Mouse (Mus musculus) layer of hippocampus, adult 11-12 months (tissue): ENCODE results near the gene Prkca.

ENCODE experiments used
- DNase-seq: peaks from one replicate; pipeline ENCODE4 v3.0.0; 2022; ENCODE audit warnings: low spot score

Gene Prkca

DNA sequence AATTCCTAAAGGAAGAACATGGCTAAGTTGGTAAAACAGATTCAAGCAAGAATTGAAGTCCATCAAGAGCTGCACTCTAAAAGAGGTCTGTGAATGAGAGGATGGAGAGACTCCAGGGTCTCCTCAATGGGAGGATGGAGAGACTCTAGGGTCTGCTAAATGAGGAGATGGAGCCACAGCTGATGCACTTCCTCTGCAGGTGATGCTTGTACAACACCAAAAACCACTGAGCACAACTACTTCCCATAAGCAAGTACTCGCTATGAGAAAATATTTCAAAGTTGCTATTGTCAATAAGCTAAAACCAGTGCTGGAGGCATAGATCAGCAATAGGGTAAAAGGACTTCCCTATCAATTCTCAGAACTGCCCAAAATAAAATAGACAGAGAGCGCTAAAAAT lies 137.1 kb downstream of the Prkca start:
- DNase-seq, result no peak

DNA sequence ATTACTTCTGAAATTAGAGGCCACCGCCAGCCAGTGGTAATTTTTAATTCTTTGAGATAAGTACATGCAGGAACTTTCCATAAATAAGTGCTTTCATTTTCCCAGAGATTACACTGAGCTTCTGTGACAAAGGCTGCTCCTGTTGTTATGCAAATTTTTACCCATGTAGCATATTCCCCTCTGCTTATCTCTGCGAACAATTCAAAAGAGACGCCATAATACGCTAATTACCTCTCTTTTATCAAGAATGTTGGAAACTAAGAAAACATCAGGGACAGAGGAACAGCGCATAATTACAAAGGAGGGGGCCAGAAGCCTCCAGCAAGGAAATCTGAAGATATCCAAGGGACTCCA lies 138.9 kb downstream of the Prkca start:
- no peak for DNase-seq

DNA sequence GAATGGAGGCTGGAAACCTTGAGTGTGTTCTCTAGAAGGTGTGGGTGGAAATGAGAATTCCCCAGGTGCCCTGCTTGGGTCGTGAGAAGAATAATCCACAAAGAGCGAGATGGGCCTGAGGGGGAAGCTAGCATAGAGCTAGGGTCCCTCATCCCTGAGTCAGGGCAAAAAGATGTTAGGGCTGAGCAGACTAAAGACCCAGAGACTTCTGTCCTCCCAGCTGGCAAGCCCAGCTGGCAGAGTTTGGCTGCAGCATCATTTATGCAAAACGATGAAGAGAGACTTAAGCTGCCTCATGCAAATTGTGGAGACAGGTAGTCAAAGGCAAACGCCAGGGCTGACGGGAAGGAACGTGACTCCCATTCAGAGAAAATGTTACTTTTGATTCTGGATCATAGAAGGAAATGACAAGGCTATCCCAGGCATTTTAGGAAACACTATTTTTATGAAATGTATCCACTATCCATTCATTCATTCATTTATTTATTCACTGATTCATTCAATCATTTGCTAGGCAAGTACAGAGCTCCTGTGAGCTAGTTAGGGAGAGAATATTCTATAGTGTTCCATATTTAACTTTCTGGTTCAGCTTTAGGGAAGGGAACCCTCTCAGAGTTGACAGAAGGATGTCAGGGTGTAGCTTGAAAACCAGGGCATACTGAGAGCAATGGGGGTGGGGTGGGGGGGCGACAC lies 139.4 kb downstream of the Prkca start:
- DNase-seq, result no peak

DNA sequence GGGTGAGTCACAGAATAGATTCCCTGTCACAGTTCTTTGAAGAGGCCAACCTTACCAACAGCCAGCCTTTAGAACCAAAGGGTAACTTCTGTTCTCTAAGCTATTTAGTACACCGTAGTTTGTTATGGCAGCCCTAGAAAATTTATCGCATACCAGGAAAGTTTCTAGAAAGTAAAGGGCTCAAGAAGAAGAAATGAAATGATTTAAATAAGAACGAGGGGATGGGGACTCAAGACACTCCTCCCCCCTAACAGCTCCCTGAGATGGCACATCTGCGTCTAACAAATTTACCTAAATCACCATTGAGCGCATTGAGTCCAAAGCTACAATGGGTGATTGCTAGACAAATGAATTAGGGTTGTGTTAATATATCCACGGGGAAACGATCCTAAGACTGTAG lies 140.9 kb downstream of the Prkca start:
- no peak for DNase-seq

DNA sequence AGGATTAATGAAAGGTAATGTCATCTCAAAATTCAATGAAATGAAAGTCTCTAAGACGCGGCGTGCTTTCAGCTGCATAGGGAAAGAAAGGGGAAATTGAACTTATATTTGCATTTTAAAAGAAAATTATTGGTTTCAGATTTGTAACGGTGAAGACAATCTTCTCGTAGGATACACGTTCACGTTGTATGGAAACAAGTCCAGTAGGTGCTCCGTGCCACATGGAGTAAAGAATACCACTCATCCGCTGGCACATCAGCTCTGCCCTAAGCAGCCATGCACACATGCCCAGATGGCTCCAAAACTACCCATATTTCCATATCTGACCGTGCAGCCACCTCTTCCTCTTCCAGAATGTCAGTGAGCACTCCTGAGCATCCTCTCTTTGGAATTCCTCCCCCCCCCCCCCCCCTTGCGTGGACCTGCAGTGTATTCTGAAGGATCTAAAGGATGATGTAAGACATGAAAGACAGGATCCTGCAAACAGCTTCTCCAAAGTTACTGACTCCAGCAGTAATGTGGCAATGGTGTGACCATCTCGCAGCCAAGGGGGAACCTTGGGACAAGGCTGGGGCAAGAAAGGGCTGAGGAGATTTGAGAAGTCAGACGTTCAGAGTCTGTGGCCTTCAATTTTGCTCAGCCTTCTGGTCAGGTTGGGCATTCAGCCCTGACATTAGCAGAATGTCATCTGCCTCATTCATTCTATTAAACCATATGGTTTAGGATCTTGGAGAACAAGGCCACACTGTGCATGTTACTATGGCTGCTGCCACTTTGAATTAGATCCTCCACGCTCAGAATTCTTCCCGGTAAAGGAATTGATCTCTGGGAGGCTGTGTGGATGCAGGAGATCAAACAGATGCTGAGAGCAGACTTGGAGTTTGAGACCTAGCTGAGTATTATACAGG lies 142.8 kb downstream of the Prkca start:
- DNase-seq, result no peak

DNA sequence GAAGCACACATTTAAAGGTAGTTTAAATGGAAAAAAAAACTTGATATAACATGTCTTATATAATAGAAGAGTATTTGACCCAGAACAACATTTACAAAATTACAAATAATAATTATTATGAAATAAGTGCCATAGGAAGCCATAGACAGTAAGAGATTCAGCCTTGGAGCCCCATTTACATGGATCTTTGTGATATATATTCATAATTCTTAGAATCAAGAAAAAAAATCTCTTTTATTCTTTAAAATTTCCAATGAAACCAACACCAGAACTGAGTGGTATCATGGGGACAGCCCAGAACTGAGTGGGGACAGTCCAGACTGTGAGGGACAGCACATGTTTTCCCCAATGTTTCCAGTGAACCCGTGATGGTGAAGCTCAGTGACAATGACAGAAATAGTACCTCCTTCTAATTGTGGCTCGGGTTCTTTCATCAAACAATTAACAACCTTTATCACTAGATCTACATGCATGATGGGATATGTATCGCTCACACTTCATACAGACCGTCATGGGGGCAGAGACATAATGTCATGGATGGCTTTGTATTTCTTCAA lies 144.2 kb downstream of the Prkca start:
- no peak for DNase-seq

DNA sequence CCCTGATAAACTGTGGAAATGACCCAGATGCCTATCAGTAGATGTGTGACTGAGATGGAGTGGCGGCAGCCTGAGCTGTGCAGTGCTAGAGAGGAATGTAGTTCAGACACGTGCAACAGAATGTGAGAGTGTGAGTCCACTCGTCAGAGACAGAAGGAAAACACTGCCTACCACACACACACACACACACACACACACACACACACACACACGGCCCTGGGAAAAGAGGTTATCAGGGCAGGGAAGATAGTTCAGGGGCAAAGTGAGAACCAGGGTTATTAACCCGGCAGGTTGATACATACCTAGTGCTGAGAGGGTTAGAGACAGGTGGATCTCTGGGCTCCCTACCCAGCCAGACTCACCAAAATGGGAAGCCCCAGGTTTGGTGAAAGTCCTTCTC lies 145.1 kb downstream of the Prkca start:
- DNase-seq, result no peak

DNA sequence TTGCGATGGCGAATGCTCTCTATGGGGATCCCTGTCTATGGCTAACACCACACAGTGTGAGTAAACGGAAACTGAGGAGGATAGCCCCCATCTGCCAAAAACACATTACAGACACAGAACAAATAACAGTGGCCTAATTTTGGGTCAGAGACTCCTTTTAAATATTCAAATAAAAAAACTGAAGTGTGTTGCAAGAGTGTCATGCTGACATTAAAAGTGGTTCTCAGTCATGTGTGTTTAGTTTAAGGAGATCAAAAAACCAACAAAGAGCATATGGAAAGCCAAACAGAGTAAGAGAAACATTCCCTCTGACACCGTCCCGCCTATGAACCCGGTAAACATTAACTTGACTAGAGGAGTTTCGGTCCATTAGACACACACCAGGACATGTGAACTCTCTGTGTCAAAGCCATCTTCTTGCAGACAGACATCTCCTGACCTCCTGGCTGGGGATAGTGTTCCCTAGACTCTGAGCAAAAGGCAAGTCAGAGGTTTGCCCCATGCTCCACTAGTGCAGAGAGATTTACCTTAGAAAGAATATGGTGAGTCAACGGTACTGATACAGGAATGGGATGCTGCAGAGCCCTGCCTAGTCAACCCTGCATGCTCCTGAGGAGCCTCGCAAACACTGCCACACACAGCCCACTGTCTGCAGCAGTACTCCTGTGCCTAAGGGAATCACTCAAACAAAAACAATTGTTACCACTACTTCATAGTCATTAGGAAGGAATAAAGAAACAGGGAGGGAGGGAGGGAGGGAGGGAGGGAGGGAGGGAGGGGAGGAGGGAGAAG lies 146.1 kb downstream of the Prkca start:
- DNase-seq, result no peak

DNA sequence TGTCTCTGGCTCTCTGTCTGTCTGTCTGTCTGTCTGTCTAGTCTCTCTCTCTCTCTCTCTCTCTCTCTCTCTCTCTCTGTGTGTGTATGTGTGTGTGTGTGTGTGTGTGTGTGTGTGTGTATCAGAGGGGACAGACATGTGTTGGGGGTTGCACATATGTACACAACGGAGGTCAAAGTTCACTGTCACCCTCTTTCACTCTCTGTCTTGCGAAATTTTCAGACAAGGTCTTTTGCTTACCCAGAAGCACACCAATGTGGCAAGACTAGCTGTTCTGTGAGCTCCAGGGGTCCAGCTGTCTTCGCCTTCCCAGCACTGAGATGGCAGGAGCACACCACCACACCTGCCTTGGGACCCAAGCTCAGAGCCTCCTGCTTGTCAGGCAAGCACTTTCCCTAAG lies 146.9 kb downstream of the Prkca start:
- no peak for DNase-seq

DNA sequence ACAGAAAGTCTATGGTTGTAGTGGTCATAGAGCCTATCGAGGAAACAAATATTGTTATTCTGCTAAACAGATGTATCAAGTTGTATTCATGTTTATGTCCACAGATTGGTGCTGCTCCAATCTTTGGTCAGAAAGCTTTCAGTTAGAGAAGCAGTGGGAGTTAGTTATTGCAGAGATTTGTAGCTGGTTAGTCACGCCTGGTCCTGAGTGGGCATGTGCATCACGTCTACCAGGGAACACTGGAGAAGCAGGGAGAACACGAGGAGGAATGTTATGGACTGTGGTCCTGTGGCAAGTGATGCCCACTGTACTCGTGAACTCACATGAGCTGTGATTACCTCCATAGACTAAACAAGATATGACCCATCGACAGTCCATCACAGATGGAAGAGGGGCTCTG lies 153.4 kb downstream of the Prkca start:
- no peak for DNase-seq

DNA sequence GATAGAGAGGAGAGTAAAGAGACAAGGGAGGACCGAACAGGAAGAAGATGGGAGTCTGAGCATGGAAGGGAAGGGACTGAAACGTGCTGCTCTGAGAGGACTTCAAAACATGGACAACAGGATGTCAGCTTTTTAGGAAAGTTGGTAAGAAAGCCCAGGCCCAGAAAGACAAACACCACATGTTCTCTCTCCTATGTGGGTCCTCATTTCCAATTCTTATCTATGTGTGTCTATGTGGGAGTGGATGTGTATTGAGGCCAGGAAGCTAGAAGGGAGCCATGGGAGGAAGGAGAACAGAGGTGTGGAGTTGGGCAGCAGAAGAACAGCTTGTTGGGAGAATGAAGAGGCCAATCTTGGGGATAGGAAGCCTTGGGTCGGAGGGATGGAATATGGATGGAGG lies 154.4 kb downstream of the Prkca start:
- DNase-seq, result no peak

DNA sequence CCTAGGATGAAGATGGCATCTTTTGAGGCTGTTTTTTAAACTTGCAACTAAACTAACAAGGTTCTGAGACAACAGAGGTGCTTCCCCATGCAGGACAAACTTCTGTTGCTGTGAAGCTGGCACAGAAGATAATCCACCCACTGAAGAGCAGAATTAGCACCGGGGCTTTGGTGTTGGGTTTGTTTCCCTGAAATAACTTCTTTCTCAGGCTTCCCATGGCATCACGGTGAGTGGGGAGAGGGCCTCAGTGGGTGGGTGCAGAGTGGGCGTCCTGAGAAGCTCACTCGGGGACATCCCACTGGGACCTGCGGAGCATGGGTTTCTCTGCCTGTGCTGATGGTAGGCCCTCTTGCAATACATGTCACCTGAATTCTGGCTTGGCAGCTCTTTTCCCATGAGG lies 161.3 kb downstream of the Prkca start:
- DNase-seq, result no peak

DNA sequence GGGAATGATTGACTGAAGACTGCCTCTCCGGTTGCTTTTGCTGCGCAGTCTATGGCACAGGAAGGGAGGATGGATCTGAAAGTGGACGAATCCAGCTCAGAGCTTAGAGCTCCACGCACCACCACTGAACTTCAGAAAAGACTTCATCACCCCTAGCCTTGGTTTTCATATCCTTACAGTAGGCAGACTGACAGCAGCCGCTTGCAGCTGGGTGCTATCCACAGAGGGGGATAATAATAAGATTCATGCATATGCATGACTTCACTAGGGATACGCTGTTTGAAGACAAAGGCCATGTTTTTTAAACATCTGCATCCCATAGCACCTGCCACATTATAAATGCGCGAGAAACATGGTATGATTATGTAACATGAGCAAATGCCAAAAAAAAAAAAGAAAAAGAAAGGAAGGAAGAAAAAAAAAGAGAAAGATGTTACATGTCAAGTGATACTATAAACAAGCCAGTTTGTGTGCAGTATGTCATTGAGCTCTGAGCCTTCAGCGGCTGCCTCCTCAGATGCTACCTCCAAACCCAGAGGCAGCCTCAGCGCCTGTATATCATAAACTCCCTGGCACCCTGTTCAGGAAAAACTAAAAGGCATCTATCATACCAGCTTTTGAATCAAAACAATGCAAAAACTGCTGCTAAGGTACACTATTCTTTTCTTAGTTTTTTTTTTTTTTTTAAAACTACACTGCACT lies 162.6 kb downstream of the Prkca start:
- no peak for DNase-seq

DNA sequence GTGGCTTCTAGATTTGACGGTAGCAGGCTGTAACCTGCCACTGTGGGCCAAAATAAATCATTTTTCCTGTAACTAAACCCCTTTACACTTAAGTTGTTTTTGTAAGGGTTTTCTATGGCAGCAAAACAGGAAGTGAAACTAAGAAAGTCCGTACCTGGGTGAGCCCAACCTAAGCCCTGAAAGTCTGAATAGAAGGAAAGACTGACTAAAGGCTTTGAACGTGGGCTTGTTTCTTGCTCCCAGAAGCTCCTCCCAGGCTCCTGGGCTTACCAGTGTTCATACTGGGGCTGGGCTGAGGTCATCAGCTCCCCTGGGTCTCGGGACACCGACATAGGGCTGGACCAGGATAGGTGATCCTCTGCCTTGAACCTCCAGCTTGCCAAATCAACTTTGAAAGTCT lies 164.9 kb downstream of the Prkca start:
- no peak for DNase-seq

DNA sequence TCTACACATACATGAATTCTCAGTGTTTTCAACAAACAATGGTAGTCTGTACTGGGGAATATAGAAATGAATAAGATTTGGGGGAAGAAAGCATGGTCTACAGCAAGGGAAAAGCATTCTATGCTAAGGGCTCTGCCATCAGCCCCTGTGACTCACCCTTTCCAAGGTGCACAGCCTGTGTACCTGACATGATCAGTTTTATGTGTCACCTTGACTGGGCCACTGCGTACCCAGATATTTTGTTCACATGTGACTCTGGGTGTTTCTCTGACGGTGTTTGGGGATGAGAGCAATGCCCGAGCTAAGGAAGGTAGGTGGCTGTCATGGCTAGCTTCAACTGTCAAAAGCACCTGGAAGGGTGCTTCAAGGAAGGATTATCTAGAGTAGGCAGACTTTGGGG lies 165.5 kb downstream of the Prkca start:
- no peak for DNase-seq

DNA sequence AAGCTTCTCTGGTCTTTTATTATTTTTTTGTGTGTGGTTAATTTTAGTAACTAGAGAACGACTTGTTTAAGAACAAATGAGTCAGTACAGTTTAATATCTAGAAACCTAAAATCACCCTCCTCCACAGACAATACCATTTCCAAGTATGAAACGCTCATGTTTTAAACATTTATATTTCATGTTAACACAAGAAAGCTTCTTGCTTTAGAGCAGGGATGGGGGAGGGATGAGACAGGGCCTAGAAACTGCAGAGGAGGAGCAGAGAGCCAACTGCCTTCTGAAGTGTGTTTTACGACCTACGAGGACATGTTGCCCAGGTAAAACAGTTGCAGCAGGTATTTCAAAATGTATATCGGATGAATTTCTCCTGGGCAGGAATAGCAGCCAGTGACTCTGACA lies 167.0 kb downstream of the Prkca start:
- no peak for DNase-seq

DNA sequence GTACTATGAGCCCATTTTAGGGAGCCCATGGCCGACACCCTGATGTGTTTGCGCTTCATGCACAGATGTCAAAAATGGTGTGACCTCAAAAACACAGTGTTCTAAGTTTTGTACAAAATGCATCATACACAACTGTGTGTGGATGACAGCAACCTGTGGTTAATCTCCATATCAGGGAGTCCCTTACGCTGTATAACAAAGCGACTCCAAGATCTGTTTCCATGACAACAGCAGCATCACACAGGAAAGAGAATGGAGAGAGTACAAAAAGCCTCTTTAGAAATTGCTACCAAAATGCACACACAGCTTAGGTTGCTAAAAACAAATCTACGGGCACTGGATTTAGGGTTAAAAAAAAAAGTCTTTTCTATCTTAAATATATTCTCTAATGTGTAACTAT lies 171.8 kb downstream of the Prkca start:
- DNase-seq, result no peak

DNA sequence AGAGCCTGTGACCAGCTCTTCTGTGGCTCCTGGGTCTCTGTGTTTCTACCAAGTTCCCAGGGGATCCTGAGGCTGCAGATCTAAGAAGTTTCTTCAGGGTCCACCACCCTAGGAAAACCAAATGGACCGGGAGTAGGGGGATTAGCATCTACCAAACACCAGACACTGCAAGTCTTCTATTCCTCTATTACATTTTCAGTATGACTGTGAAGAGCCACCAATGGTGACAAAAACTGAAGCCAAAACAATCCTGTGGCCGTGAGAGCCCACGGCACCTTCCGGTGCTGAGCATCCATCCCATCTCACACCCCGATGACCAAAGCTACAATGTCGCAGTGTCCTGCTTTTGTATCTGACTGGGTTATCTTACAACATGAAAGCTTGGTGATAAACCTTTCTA lies 172.5 kb downstream of the Prkca start:
- DNase-seq, result no peak

DNA sequence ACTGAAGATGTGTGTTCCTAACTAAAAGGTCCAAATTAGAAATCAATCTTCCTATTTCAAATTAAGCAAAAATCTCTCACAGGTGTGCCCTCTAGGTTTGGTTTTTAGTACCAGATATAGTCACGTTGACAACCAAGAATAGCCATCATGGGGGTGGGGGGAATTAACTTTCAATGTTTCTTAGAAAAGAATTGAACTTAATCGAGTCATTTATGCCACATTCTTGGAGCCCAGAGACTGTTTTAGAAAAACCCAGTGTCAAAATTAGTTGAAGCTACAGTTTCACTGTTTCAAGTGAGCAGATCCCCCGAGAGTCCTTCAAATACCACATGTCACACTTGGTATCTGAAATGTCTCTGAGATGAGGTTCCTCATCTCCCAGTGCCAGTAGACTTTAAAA lies 173.6 kb downstream of the Prkca start:
- no peak for DNase-seq

DNA sequence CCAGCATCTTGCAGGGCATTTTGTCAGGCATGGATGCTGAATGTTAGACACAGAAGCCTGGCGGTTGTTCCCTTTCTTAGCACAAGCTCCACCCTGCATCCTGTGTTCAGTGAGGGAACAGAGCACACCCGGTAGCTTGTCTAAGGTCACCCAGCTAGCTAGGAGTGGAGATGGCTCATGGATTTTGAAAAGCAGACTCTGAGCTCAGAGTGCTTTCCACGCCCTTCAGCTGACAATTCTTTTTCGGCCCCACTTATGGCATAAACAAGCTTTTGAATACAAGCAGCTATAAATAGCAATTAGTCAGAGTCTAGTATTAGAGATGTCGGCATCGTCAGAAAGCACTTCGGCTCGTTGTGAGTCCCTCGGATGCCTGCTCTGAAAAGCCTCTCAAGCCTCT lies 178.0 kb downstream of the Prkca start:
- DNase-seq, result no peak

DNA sequence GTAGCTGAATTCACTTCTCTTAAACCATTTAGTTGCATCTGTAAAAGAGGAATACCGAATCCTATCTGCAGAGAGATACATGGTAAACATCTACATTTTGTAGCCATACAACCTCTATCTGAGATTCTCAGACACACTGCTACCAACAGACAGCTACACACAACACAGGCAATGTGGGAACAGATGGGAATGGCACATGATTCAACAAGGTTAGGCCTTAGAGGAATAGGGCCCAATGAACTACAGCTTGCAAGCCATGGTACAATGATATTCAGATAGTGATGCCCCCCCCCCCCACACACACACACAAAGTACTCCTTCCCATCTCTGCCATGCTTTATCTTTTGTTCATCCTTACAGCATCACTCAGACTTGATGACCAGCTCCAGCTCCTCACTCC lies 181.1 kb downstream of the Prkca start:
- DNase-seq, result no peak

DNA sequence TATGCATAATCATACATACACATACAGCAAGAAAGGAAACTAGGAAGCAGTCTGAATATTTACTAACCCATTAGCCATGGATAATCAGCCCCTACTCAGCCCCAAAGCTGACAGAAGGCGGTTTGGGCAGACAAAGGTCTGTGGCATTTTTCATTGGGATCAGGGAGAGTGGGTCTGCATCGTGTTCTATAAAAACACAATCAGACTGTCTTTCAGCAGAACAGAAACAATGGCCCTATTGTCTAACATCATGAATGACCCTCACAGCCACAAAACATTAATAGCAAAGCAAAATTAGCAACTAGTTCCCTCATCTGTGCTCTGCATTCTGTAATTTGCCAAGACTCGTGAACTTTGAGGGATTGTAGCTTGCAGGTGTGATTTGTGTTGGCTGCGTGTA lies 181.6 kb downstream of the Prkca start:
- no peak for DNase-seq
